11 mouse cellular contexts compared by ENCODE assay signal in the genomic region with DNA sequence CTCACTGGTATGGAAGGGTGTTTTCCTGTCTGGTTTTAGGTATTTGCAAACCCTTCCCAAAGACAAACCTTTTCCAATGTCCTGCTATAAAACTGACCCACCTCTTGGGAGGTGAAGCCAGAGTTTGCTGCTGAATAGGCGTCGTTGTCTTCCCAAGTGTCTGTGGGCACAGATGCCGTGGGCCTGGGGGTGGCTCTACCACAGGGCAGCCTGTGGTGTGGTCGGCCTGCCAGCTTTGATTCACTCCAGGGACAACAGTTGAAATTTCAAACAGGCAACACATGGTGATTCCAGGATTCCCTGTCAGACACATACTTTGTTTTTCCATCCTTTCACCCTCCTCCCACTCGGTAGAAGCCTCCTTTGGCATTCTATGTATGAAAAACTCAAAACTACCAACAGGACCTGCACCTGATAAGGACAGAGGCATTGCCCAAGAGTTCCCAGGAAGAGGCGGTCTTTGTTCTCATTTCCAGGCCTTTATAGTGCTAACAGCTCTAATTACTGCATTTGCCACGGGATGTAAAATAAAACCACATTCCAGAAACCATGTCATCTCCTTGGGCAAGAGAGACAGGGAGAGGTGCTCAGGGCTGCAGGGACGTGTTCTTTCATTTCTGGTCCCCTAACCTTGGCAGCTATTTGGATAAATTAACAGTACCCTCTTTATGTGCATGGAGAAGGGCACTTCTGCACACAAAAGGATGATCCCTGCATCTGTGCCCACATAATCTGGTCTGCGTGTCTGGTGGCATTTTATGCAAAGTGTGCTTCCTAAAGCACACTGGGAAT. TPM values are rescaled to one million over a fixed set of nuclear protein-coding genes. Genes with fewer than 3 reads are reported as not detected.
DNase-seq lines count a peak whose midpoint lies in the region; ATAC-seq and TF ChIP-seq lines count a peak whose summit lies in the region.
"Had no signal": no experiment of that assay in that cellular context is flagged by ENCODE, and none has a peak within 500 bp of the region (broad histone marks: within the 10 kb centered on the region; RNA-seq: fewer than 3 reads in every experiment).

No protein-coding gene starts in this region.

- H3K27me3 ChIP-seq in forebrain, embryonic 10.5 days (ENCODE audit: poor library complexity, severe bottlenecking), result no peaks in the 10 kb centered on the region
- no peaks in the 10 kb centered on the region for H3K27me3 ChIP-seq in forebrain, embryonic 11.5 days (ENCODE audit: control insufficient read depth, insufficient read depth, low read length)
- H3K27me3 ChIP-seq in embryonic facial prominence, embryonic 15.5 days, result no peaks in the 10 kb centered on the region
- H3K27me3 ChIP-seq in midbrain, postnatal 0 days (ENCODE audit: insufficient read depth, low read length), result no peaks in the 10 kb centered on the region
- H3K27me3 ChIP-seq: limb, embryonic 13.5 days had no signal

- no peak overlapping the region for H3K9ac ChIP-seq in forebrain, embryonic 11.5 days (ENCODE audit: low read length)
- H3K9ac ChIP-seq in embryonic facial prominence, embryonic 15.5 days, result no peak overlapping the region
- H3K9ac ChIP-seq in midbrain, postnatal 0 days (replicated peaks; ENCODE audit: low read length, poor library complexity, severe bottlenecking), result no peak overlapping the region
- H3K9ac ChIP-seq: limb, embryonic 13.5 days had no signal

- no peak for TF ChIP-seq CTCF in layer of hippocampus, adult 2 months (conservative IDR thresholded peaks at IDR 0.05)
- no peak for TF ChIP-seq CTCF in midbrain, postnatal 0 days (IDR thresholded peaks at IDR 0.05)

- H3K36me3 ChIP-seq in forebrain, embryonic 10.5 days (replicated peaks), result no peaks in the 10 kb centered on the region; the same call in 1 of the 2 replicates
- no peaks in the 10 kb centered on the region for H3K36me3 ChIP-seq in forebrain, embryonic 11.5 days (ENCODE audit: control insufficient read depth, insufficient read depth, low read length)
- no peaks in the 10 kb centered on the region for H3K36me3 ChIP-seq in embryonic facial prominence, embryonic 15.5 days
- no peaks in the 10 kb centered on the region for H3K36me3 ChIP-seq in midbrain, postnatal 0 days (ENCODE audit: insufficient read depth, low read length)

- H3K4me3 ChIP-seq in forebrain, embryonic 10.5 days, result no peak overlapping the region
- no peak overlapping the region for H3K4me3 ChIP-seq in forebrain, embryonic 11.5 days (ENCODE audit: low read depth, low read length)
- H3K4me3 ChIP-seq in layer of hippocampus, adult 2 months, result no peak overlapping the region
- H3K4me3 ChIP-seq in embryonic facial prominence, embryonic 15.5 days (replicated peaks), result no peak overlapping the region
- H3K4me3 ChIP-seq in midbrain, postnatal 0 days (ENCODE audit: low read depth, low read length), result no peak overlapping the region
- H3K4me3 ChIP-seq: limb, embryonic 13.5 days had no signal

- H3K27ac ChIP-seq in forebrain, embryonic 10.5 days, result peak overlapping the region; percentile 41
- H3K27ac ChIP-seq in forebrain, embryonic 11.5 days (ENCODE audit: low read depth, low read length), result no peak overlapping the region
- H3K27ac ChIP-seq in layer of hippocampus, adult 2 months, result 0 out of 2 replicates have a peak overlapping the region, but pooled peaks have one; percentile 29
- peak overlapping the region; percentile 73 for H3K27ac ChIP-seq in embryonic facial prominence, embryonic 15.5 days (replicated peaks)
- peak overlapping the region; percentile 19; the same call in 1 of the 2 replicates for H3K27ac ChIP-seq in midbrain, postnatal 0 days (ENCODE audit: low read depth, low read length)
- H3K27ac ChIP-seq: limb, embryonic 13.5 days had no signal

- DNase-seq in forebrain, embryonic 10.5 days (ENCODE audit: extremely low spot score, low spot score), result no peak
- no peak for DNase-seq in forebrain, embryonic 11.5 days (ENCODE audit: low spot score)
- DNase-seq in layer of hippocampus, adult 2 months (ENCODE audit: low spot score in 2 of 2), result no peak
- no peak for DNase-seq in layer of hippocampus, adult 9-10 months (ENCODE audit: low spot score)
- peak; percentile 22 for DNase-seq in midbrain, postnatal 0 days (ENCODE audit: low spot score)
- DNase-seq in spleen, postnatal 10 days (ENCODE audit: low spot score in 2 of 2), result no peak
- DNase-seq: adrenal gland, adult 8-10 months; cerebellum, adult 11 months had no signal

- H3K9me3 ChIP-seq in forebrain, embryonic 10.5 days, result no peaks in the 10 kb centered on the region
- H3K9me3 ChIP-seq in forebrain, embryonic 11.5 days (ENCODE audit: control insufficient read depth, low read length), result no peaks in the 10 kb centered on the region
- H3K9me3 ChIP-seq in embryonic facial prominence, embryonic 15.5 days (replicated peaks), result no peaks in the 10 kb centered on the region
- H3K9me3 ChIP-seq in midbrain, postnatal 0 days (ENCODE audit: low read length), result no peaks in the 10 kb centered on the region
- H3K9me3 ChIP-seq: limb, embryonic 13.5 days had no signal

- H3K4me1 ChIP-seq in forebrain, embryonic 10.5 days, result peaks cover 25% of the 10 kb centered on the region
- H3K4me1 ChIP-seq in forebrain, embryonic 11.5 days (replicated peaks; ENCODE audit: control insufficient read depth, insufficient read depth, low read length), result no peaks in the 10 kb centered on the region
- H3K4me1 ChIP-seq in embryonic facial prominence, embryonic 15.5 days, result peaks cover 25% of the 10 kb centered on the region
- H3K4me1 ChIP-seq in midbrain, postnatal 0 days (ENCODE audit: insufficient read depth, low read length), result no peaks in the 10 kb centered on the region

- WGBS in forebrain, embryonic 10.5 days, result 70% methylated on average over 9 of the region's 9 CpGs
- 64% methylated on average over 9 of the region's 9 CpGs for WGBS in forebrain, embryonic 11.5 days
- WGBS in embryonic facial prominence, embryonic 15.5 days, result 17% methylated on average over 9 of the region's 9 CpGs
- WGBS in midbrain, postnatal 0 days, result 42% methylated on average over 9 of the region's 9 CpGs

- no peak overlapping the region for H3K4me2 ChIP-seq in forebrain, embryonic 11.5 days (ENCODE audit: low read depth, low read length, severe bottlenecking)
- H3K4me2 ChIP-seq in embryonic facial prominence, embryonic 15.5 days (replicated peaks), result no peak overlapping the region
- no peak overlapping the region for H3K4me2 ChIP-seq in midbrain, postnatal 0 days (ENCODE audit: low read depth, low read length, poor library complexity, severe bottlenecking)
- H3K4me2 ChIP-seq: limb, embryonic 13.5 days had no signal

- no peak for ATAC-seq in forebrain, embryonic 11.5 days (replicated peaks; ENCODE audit: low FRiP score)
- no peak for ATAC-seq in embryonic facial prominence, embryonic 15.5 days (ENCODE audit: insufficient number of reproducible peaks, low FRiP score, low TSS enrichment, low read depth)
- no peak for ATAC-seq in midbrain, postnatal 0 days (ENCODE audit: low FRiP score)
- no peak for ATAC-seq in megakaryocyte progenitor cell, adult 5-6 weeks (replicated peaks; ENCODE audit: poor library complexity)

RNA-seq across cellular contexts. Expression of gene Kremen1, which starts 10.1 kb away (rescaled TPM):
- 11.4 TPM in 2 replicates for polyA plus RNA-seq in forebrain, embryonic 10.5 days (2016; fragmentation: Nextera tagmentation; extraction: Ambion mirVana)
- 10.8 and 11.3 TPM in 2 replicates for polyA plus RNA-seq in forebrain, embryonic 11.5 days (2014; fragmentation: Nextera tagmentation; extraction: Ambion mirVana)
- 10 to 100 TPM; 14.7 to 14.8 TPM for total RNA-seq in layer of hippocampus, adult 2 months (2021)
- 39.5 and 40.5 TPM in 2 replicates for polyA plus RNA-seq in embryonic facial prominence, embryonic 15.5 days (2015; fragmentation: Nextera tagmentation; extraction: Ambion mirVana)
- total RNA-seq in midbrain, postnatal 0 days (2014; rRNA removed), result 8.5 and 11.2 TPM in 2 replicates
- polyA plus RNA-seq in midbrain, postnatal 0 days (2015; fragmentation: Nextera tagmentation; extraction: Ambion mirVana), result 2.3 and 2.5 TPM in 2 replicates
- 2.0 and 3.2 TPM in 2 replicates for total RNA-seq in megakaryocyte progenitor cell, adult 5-6 weeks (2015)
- total RNA-seq in megakaryocyte progenitor cell, adult 5-6 weeks (2017), result 1.9 and 2.1 TPM in 2 replicates
